Mouse (Mus musculus) hindbrain, embryonic 12.5 days (tissue): ENCODE measurements around the gene Ikzf1. TPM values are rescaled to one million over a fixed set of nuclear protein-coding genes. Genes with fewer than 3 reads are reported as not detected.

Experiments used
- ATAC-seq: fragments of 200-750 bp; cut with Nextera tagmentation; 2 replicates; pipeline ENCODE4 v1.8.0; 2017; ENCODE audit warnings: moderate TSS enrichment; ENCODE audit not compliant: low FRiP score
- H3K27ac ChIP-seq: fragments of 300-500 bp; sonication (generic); 2 replicates; pipeline ENCODE4 v1.5.1; 2016; ENCODE audit warnings: mild to moderate bottlenecking
- H3K27me3 ChIP-seq: fragments of 300-500 bp; sonication (generic); 2 replicates; pipeline ENCODE4 v1.6.1; 2016; ENCODE audit warnings: mild to moderate bottlenecking
- H3K36me3 ChIP-seq: fragments of 300-500 bp; sonication (generic); 2 replicates; pipeline ENCODE4 v1.6.1; 2016; ENCODE audit warnings: mild to moderate bottlenecking
- H3K4me1 ChIP-seq: fragments of 300-500 bp; sonication (generic); 2 replicates; pipeline ENCODE4 v1.6.1; 2016
- H3K4me2 ChIP-seq: fragments of 300-500 bp; sonication (generic); replicated peaks from 2 replicates; pipeline ENCODE4 v1.6.1; 2016; ENCODE audit warnings: mild to moderate bottlenecking
- H3K4me3 ChIP-seq: fragments of 300-500 bp; sonication (generic); 2 replicates; pipeline ENCODE4 v1.5.1; 2016; ENCODE audit warnings: mild to moderate bottlenecking
- H3K9ac ChIP-seq: fragments of 300-500 bp; sonication (generic); 2 replicates; pipeline ENCODE4 v1.6.1; 2016; ENCODE audit warnings: mild to moderate bottlenecking, moderate library complexity
- H3K9me3 ChIP-seq: fragments of 300-500 bp; sonication (generic); replicated peaks from 2 replicates; pipeline ENCODE4 v1.6.1; 2016; ENCODE audit warnings: mild to moderate bottlenecking
- WGBS: fragments of 180-500 bp; shearing (Covaris S2); methylation state at CpG from one replicate; pipeline ENCODE4 v1.1.7; 2016; 5-methylcytosine and 5-hydroxymethylcytosine counted together
- polyA plus RNA-seq: library from polyadenylated mRNA; unstranded; fragments of >200 nt; fragmentation: Nextera tagmentation; extraction: Ambion mirVana; gene quantifications from 2 replicates; pipeline ENCODE4 v1.2.1, GENCODE M21; 2016

Ikzf1 gene
- polyA plus RNA-seq, 1 experiment from 2014 or later: 0.94 TPM

DNA sequence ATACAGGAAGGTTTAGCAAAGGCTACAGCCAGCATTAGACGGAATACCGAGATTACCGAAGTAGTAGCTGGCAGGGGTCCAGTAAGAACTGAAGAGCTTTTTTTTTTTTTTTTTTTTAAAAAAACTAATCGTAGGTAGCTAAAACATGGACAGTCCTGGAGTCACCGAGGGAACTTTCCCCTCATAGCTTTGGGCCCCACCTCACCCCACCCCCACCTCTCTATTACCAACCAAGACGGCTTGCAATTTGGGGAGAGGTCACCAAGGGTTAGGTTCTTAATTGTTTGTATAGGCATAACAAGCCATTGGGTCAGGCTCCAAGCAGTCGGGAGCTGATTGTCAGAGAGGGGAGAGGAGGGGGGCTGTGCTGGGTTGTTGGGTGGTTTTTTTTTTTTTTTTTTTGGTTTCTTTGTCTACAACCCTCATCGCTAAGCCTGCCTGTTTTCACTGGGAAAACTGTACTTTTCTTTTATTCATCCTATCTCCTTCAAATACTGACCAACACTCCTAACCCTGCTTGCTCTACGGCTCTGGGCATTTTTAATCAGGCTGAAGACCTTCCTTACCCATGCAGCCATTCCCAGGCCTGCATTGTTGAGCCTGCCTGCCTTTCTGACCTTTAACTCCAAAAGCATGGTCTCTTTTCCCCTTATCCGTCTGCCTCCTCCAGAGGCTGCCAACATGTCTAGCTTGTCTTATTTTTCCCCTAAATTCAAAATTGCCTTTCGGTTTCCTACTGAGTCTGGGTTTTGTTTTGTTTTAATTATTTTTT, 124.8 kb downstream of the Ikzf1 start:
- peak overlapping the region; percentile 83 for H3K4me2 ChIP-seq
- ATAC-seq: peak; percentile 44
- H3K4me1 ChIP-seq: peaks cover 8% of the 10 kb centered on the region; the same call in 1 of the 2 replicates
- no peaks in the 10 kb centered on the region for H3K27me3 ChIP-seq
- H3K36me3 ChIP-seq: no peaks in the 10 kb centered on the region; the same call in 1 of the 2 replicates
- H3K9me3 ChIP-seq: no peaks in the 10 kb centered on the region
- H3K27ac ChIP-seq: peak overlapping the region; percentile 97
- 2% methylated on average over 11 of the region's 11 CpGs for WGBS
- peak overlapping the region; percentile 76 for H3K9ac ChIP-seq
- H3K4me3 ChIP-seq: peak overlapping the region; percentile 47

GRCm38 (mm10) chr11:11811906-11812480, 127.2 kb downstream of the Ikzf1 start:
- no peaks in the 10 kb centered on the region for H3K27me3 ChIP-seq
- H3K4me2 ChIP-seq: peak overlapping the region; percentile 41
- H3K9me3 ChIP-seq: no peaks in the 10 kb centered on the region
- H3K36me3 ChIP-seq: no peaks in the 10 kb centered on the region
- no peak overlapping the region for H3K4me3 ChIP-seq
- H3K4me1 ChIP-seq: peaks cover 8% of the 10 kb centered on the region; the same call in 1 of the 2 replicates
- ATAC-seq: no peak
- 25% methylated on average over 9 of the region's 9 CpGs for WGBS
- no peak overlapping the region for H3K9ac ChIP-seq
- H3K27ac ChIP-seq: no peak overlapping the region

- no peak overlapping the region for H3K27ac ChIP-seq
- no peak overlapping the region for H3K4me3 ChIP-seq
- H3K4me1 ChIP-seq: peaks cover 5% of the 10 kb centered on the region
- H3K9ac ChIP-seq: no peak overlapping the region
- H3K9me3 ChIP-seq: no peaks in the 10 kb centered on the region
- no peak overlapping the region for H3K4me2 ChIP-seq
- no peaks in the 10 kb centered on the region for H3K36me3 ChIP-seq
- no peaks in the 10 kb centered on the region for H3K27me3 ChIP-seq
- ATAC-seq: no peak
- 72% methylated on average over 3 of the region's 3 CpGs for WGBS
Observed at GRCm38 (mm10) chr11:11815737-11816136, 130.9 kb downstream of the Ikzf1 start.

DNA sequence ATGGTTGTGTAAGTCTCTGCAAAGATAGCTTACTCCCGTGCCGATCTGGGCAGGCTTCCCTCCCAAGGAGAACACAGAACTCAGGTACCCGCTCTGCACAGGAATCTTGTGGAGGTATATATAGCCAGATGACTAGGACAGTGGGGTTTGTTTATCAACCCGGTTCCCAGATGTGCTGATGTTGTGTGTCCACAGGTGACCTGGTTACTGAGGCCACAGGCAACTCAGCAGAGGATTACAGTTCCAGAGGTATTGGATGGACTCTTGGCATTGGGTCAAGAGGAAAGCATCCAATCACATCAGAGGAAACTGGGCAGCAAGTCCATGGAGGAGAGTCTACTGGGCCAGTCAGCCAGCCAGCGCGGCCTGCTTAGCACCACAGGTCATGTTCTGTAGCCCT, 134.0 kb downstream of the Ikzf1 start:
- Histone ChIP-seq H3K4me1 (peaks cover 24% of the 10 kb centered on the region), H3K4me3 (no peak overlapping the region), H3K9ac (no peak overlapping the region), H3K27ac (no peak overlapping the region), H3K4me2 (no peak overlapping the region), H3K27me3 (no peaks in the 10 kb centered on the region), H3K9me3 (no peaks in the 10 kb centered on the region), H3K36me3 (no peaks in the 10 kb centered on the region)
- 87% methylated on average over 6 of the region's 6 CpGs for WGBS
- no peak for ATAC-seq

GRCm38 (mm10) chr11:11819206-11819605, 134.4 kb downstream of the Ikzf1 start:
- Histone ChIP-seq H3K27me3 (no peaks in the 10 kb centered on the region), H3K36me3 (no peaks in the 10 kb centered on the region), H3K4me1 (peaks cover 28% of the 10 kb centered on the region), H3K4me2 (no peak overlapping the region), H3K27ac (no peak overlapping the region), H3K4me3 (no peak overlapping the region), H3K9ac (no peak overlapping the region), H3K9me3 (no peaks in the 10 kb centered on the region)
- ATAC-seq: no peak
- 94% methylated on average over 5 of the region's 5 CpGs for WGBS

- H3K4me1 ChIP-seq: peaks cover 39% of the 10 kb centered on the region
- peak overlapping the region; percentile 76; the same call in 1 of the 2 replicates for H3K27ac ChIP-seq
- WGBS: 5% methylated on average over 2 of the region's 2 CpGs
- no peaks in the 10 kb centered on the region for H3K36me3 ChIP-seq
- no peak overlapping the region for H3K4me2 ChIP-seq
- H3K27me3 ChIP-seq: no peaks in the 10 kb centered on the region
- ATAC-seq: peak; percentile 41
- no peaks in the 10 kb centered on the region for H3K9me3 ChIP-seq
- H3K4me3 ChIP-seq: no peak overlapping the region
- no peak overlapping the region for H3K9ac ChIP-seq
Observed at GRCm38 (mm10) chr11:11820251-11820650, 135.4 kb downstream of the Ikzf1 start.

DNA sequence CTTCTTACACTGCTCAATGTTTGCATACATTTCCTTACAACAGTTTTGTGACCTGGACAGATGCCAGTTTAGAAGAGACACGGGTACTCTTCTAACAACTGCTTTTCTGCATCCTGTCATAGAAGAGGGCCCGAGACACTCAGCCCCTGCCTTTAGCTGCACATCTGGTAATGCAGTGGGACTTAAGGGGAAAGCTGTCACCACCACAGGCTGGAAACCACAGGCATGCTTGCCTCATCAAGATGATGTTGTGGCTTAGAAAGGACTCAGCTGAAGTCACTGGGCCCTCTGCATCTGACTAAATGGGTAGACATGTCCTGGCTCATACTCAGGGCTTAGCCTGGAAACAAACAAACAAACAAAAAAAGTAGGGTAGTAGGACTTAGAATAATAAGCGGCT, 135.9 kb downstream of the Ikzf1 start:
- Histone ChIP-seq H3K27ac (peak overlapping the region; percentile 76), H3K4me1 (peaks cover 40% of the 10 kb centered on the region), H3K4me3 (no peak overlapping the region), H3K9ac (no peak overlapping the region), H3K36me3 (no peaks in the 10 kb centered on the region), H3K4me2 (no peak overlapping the region), H3K27me3 (no peaks in the 10 kb centered on the region), H3K9me3 (no peaks in the 10 kb centered on the region)
- 0 out of 2 replicates have a peak, but pooled peaks have one; percentile 2 for ATAC-seq
- WGBS: 56% methylated on average over 3 of the region's 3 CpGs

DNA sequence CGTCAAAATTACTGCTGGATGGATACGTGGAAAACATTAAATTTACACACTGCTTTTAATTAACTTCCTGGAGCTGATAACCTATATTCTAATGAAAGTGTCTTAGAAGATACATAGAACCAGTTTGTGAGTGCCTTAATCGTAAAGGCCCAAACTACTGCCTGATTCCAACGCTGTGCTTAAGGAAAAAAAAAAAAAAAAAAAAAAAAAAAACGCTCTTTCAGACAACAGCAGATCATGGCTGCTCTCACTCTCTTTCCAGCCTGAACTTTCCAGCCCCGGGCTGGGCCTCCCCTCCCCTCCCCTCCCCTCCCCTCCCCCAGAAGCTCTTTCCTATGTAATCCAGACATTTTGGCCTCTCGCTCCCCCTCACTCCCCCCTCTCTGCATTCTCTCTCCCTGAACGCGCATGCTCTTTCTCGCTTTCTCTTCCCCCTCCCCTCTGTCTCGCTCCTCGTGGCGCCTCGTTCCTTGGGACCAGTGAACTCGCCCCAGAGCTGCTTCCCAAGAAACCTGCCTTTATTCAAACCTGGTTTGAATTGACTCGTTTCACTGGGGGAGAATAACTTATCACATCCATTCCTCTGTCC, 136.7 kb downstream of the Ikzf1 start:
- Histone ChIP-seq H3K4me1 (peaks cover 42% of the 10 kb centered on the region), H3K9ac (0 out of 2 replicates have a peak overlapping the region, but pooled peaks have one; percentile 37), H3K9me3 (no peaks in the 10 kb centered on the region), H3K4me3 (no peak overlapping the region), H3K4me2 (peak overlapping the region; percentile 33; the same call in 1 of the 2 replicates), H3K27me3 (no peaks in the 10 kb centered on the region), H3K36me3 (no peaks in the 10 kb centered on the region), H3K27ac (peak overlapping the region; percentile 92)
- ATAC-seq: peak; percentile 72
- WGBS: 6% methylated on average over 16 of the region's 16 CpGs

Other genes with a start within 250 kb of the Ikzf1 start
- gene Spata48, start 222.9 kb upstream of the Ikzf1 start, polyA plus RNA-seq: 1.9 and 3.5 TPM in 2 replicates
- 0.93 and 0.94 TPM in 2 replicates for gene Zpbp, start 222.6 kb upstream of the Ikzf1 start, polyA plus RNA-seq
- gene 4930512M02Rik, start 57.2 kb upstream of the Ikzf1 start, polyA plus RNA-seq: not detected in 2 replicates
- 41.0 and 41.1 TPM in 2 replicates for gene Fignl1, start 124.0 kb downstream of the Ikzf1 start, polyA plus RNA-seq
- 8.3 and 12.4 TPM in 2 replicates for gene Ddc, start 213.1 kb downstream of the Ikzf1 start, polyA plus RNA-seq